Mouse (Mus musculus) MEL (cell line): Measurements from ENCODE around the gene Btnl4.

Experiments used
- CTCF ChIP-seq, 3 experiments: IDR thresholded peaks in 2 of 3; conservative IDR thresholded peaks in 1 of 3; 2 replicates each; pipeline ENCODE4 v1.5.1; 2011 to 2012; ENCODE audit warnings: low read length in 3 of 3, low read depth in 2 of 3, mild to moderate bottlenecking in 2 of 3, improper control_type of control experiment in 1 of 3, inconsistent platforms in 1 of 3, mixed read lengths in 1 of 3, moderate library complexity in 1 of 3; ENCODE audit not compliant: control insufficient read depth in 1 of 3, insufficient read depth in 1 of 3, poor library complexity in 1 of 3, severe bottlenecking in 1 of 3
- E2F4 ChIP-seq: IDR thresholded peaks from 2 replicates; pipeline ENCODE4 v1.6.1; 2011; ENCODE audit warnings: low read depth, low read length, improper control_type of control experiment, borderline replicate concordance
- ELF1 ChIP-seq: IDR thresholded peaks from 2 replicates; pipeline ENCODE4 v1.6.1; 2014; ENCODE audit warnings: low read depth, mild to moderate bottlenecking, inconsistent platforms, low read length, improper control_type of control experiment, moderate library complexity
- HCFC1 ChIP-seq: IDR thresholded peaks from 2 replicates; pipeline ENCODE4 v1.6.1; 2012; ENCODE audit warnings: low read depth, mild to moderate bottlenecking, inconsistent platforms, low read length, improper control_type of control experiment, moderate library complexity
- MAZ ChIP-seq: IDR thresholded peaks from 2 replicates; pipeline ENCODE4 v1.6.1; 2012; ENCODE audit warnings: low read depth, mild to moderate bottlenecking, inconsistent platforms, low read length, improper control_type of control experiment
- MYC ChIP-seq: IDR thresholded peaks from 2 replicates; pipeline ENCODE4 v1.6.1; 2011; ENCODE audit warnings: low read depth, mild to moderate bottlenecking, low read length, improper control_type of control experiment, moderate library complexity
- NELFE ChIP-seq: IDR thresholded peaks from 2 replicates; pipeline ENCODE4 v1.6.1; 2011; ENCODE audit warnings: low read depth, low read length, improper control_type of control experiment
- POLR2A ChIP-seq, 2 experiments: IDR thresholded peaks; 2 replicates each; pipeline ENCODE4 v1.6.1; 2011 to 2012; ENCODE audit warnings: low read length in 2 of 2, mild to moderate bottlenecking in 2 of 2, control low read depth in 1 of 2, improper control_type of control experiment in 1 of 2, low read depth in 1 of 2, moderate library complexity in 1 of 2; ENCODE audit not compliant: control insufficient read depth in 1 of 2, insufficient read depth in 1 of 2, poor library complexity in 1 of 2
- RCOR1 ChIP-seq: IDR thresholded peaks from 2 replicates; pipeline ENCODE4 v1.6.1; 2012; ENCODE audit warnings: low read depth, mild to moderate bottlenecking, inconsistent platforms, low read length, improper control_type of control experiment
- USF1 ChIP-seq: IDR thresholded peaks from 2 replicates; pipeline ENCODE4 v1.6.1; 2014; ENCODE audit warnings: low read depth, mild to moderate bottlenecking, inconsistent platforms, low read length, improper control_type of control experiment, moderate library complexity
- ZC3H11A ChIP-seq: IDR thresholded peaks from 2 replicates; pipeline ENCODE4 v1.6.1; 2012; ENCODE audit warnings: low read depth, mild to moderate bottlenecking, inconsistent platforms, low read length, improper control_type of control experiment
- ZNF384 ChIP-seq: IDR thresholded peaks from 2 replicates; pipeline ENCODE4 v1.6.1; 2012; ENCODE audit warnings: low read depth, mild to moderate bottlenecking, inconsistent platforms, low read length, improper control_type of control experiment

GRCm38 (mm10) chr17:34517795-34518194 lies 40.7 kb upstream of the Btnl4 start:
- TF ChIP-seq CTCF (IDR thresholded peaks at IDR 0.05 in 2 of 3, conservative IDR thresholded peaks at IDR 0.05 in 1 of 3; ENCODE audit: control insufficient read depth in 1 of 3, insufficient read depth in 1 of 3, low read depth in 2 of 3, low read length in 3 of 3, poor library complexity in 1 of 3, severe bottlenecking in 1 of 3): no peak
- TF ChIP-seq ZC3H11A: no peak
- TF ChIP-seq USF1: no peak
- TF ChIP-seq RCOR1: no peak
- TF ChIP-seq E2F4: no peak
- TF ChIP-seq POLR2A (IDR thresholded peaks at IDR 0.05; ENCODE audit: control insufficient read depth in 1 of 2, insufficient read depth in 1 of 2, low read depth in 1 of 2, low read length in 2 of 2, poor library complexity in 1 of 2): no peak
- no peak for TF ChIP-seq MAZ
- TF ChIP-seq HCFC1: no peak
- TF ChIP-seq MYC: no peak
- TF ChIP-seq ZNF384: no peak
- TF ChIP-seq NELFE: no peak
- TF ChIP-seq ELF1: no peak
